In the genomic region with DNA sequence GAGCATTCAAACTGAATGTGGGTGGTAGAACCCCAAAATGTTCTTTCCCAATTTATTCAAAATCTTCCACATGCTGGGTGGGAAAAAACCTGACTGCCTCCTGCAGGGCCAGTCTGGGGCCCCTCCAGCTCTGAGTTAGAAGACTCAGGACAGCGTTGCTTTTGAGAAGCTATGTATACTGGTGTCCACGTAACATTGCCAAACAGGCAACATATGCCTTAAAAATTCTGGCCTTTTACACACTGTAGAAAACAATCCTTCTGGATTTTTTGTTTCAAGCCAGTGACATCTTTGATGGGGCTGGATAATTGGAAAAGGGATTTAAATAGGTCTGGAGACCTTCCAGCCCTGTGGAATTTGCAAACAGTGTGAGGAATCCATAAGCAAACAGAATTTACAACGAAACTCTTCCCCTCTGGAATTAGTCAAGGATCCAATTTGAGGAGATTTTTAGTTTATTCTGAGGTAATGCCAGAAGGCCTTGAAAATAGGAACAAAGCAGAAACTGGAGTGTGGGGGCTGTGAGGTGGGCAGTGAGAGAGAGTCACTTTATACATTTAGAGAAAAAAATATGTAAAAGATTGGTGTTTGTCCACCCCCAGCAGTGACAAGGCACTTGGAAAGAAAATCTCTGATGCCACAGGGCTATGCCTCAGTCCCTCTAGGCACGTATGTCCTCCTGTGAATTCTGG, we compare ENCODE assay signal across 16 mouse cellular contexts.
DNase-seq lines count a peak whose midpoint lies in the region; TF ChIP-seq lines count a peak whose summit lies in the region.
"Had no signal": no experiment of that assay in that cellular context is flagged by ENCODE, and none has a peak within 500 bp of the region (broad histone marks: within the 10 kb centered on the region; RNA-seq: fewer than 3 reads in every experiment).

No protein-coding gene starts in this region.

- no peak for TF ChIP-seq CTCF in layer of hippocampus, adult 2 months (conservative IDR thresholded peaks at IDR 0.05)

- no peak overlapping the region for H3K4me3 ChIP-seq in layer of hippocampus, adult 2 months
- H3K4me3 ChIP-seq: intestine, embryonic 15.5 days; limb, embryonic 15.5 days; neural tube, embryonic 13.5 days had no signal

- DNase-seq in layer of hippocampus, adult 2 months (ENCODE audit: low spot score in 2 of 2), result no peak
- DNase-seq in layer of hippocampus, adult 8-10 months (ENCODE audit: low spot score in 2 of 2), result no peak
- DNase-seq in right cerebral cortex, adult 18-20 months, result peak; percentile 66
- DNase-seq in right cerebral cortex, postnatal 4 days, result no peak
- DNase-seq in left cerebral cortex, postnatal 36 days (ENCODE audit: low spot score in 2 of 2), result peak; percentile 37 to 54
- no peak for DNase-seq in gastrocnemius, postnatal 4 days (ENCODE audit: low spot score in 2 of 2)
- DNase-seq in spleen, postnatal 10 days (ENCODE audit: low spot score in 2 of 2), result no peak
- DNase-seq: adrenal gland, postnatal 36 days; cerebellum, postnatal 36 days; gastrocnemius, postnatal 36 days; heart, postnatal 14 days; lung, postnatal 14 days had no signal

- H3K27ac ChIP-seq in layer of hippocampus, adult 2 months, result peak overlapping the region; percentile 77
- H3K27ac ChIP-seq: hindbrain, embryonic 14.5 days; intestine, embryonic 15.5 days; limb, embryonic 15.5 days; neural tube, embryonic 13.5 days had no signal

- intact Hi-C loops in left cerebral cortex, postnatal 36 days (cut with DNase I), result no loop called here

Comparison
In these comparisons a context has a peak if more than half of its experiments do, and no peak if none do; other contexts are left out.
1. DNase-seq: peak in right cerebral cortex, adult 18-20 months (single experiment) and left cerebral cortex, postnatal 36 days (2 of 2); none in layer of hippocampus, adult 2 months (0 of 2), layer of hippocampus, adult 8-10 months (0 of 2), right cerebral cortex, postnatal 4 days (single experiment), gastrocnemius, postnatal 4 days (0 of 2) and spleen, postnatal 10 days (0 of 2).